Comparison of ENCODE assay signal across 1 mouse cellular context in genomic region chr6:146221371-146222336, GRCm38 (mm10).
TF ChIP-seq lines count a peak whose summit lies in the region.

No protein-coding gene starts in this region.

TF ChIP-seq in CH12.LX, 34 proteins besides CTCF, POLR2A, EP300 and RAD21 (continued from another document):
- peak; percentile 86 for TF ChIP-seq TCF12 (IDR thresholded peaks at IDR 0.05; ENCODE audit: low read depth, low read length)
- peak; percentile 81 for TF ChIP-seq ZKSCAN1 (IDR thresholded peaks at IDR 0.05; ENCODE audit: borderline replicate concordance, low read depth, low read length)
- TF ChIP-seq ELF1 (IDR thresholded peaks at IDR 0.05; ENCODE audit: low read depth, low read length): peak; percentile 80
- TF ChIP-seq MAX (IDR thresholded peaks at IDR 0.05; ENCODE audit: low read length): peak; percentile 84
- TF ChIP-seq MYC (IDR thresholded peaks at IDR 0.05; ENCODE audit: low read depth, low read length): 0 out of 2 replicates have a peak, but pooled peaks have one; percentile 60
- peak; percentile 16; the same call in 1 of the 2 replicates for TF ChIP-seq MXI1 (IDR thresholded peaks at IDR 0.05; ENCODE audit: low read depth, low read length)
- peak; percentile 58 for TF ChIP-seq HCFC1 (IDR thresholded peaks at IDR 0.05; ENCODE audit: low read depth, low read length)
- TF ChIP-seq CHD1 (IDR thresholded peaks at IDR 0.05; ENCODE audit: low read depth, low read length): peak; percentile 84; the same call in 1 of the 2 replicates
- peak; percentile 87 for TF ChIP-seq BHLHE40 (IDR thresholded peaks at IDR 0.05; ENCODE audit: low read depth, low read length)
- no peak for TF ChIP-seq GABPA (IDR thresholded peaks at IDR 0.05; ENCODE audit: insufficient replicate concordance, low read depth, low read length)
- peak; percentile 79; the same call in 1 of the 2 replicates for TF ChIP-seq RCOR1 (conservative IDR thresholded peaks at IDR 0.05; ENCODE audit: low read depth, low read length)
- TF ChIP-seq ZMIZ1 (IDR thresholded peaks at IDR 0.05; ENCODE audit: low read depth, low read length): peak; percentile 49; the same call in 1 of the 2 replicates
- no peak for TF ChIP-seq USF1 (IDR thresholded peaks at IDR 0.05; ENCODE audit: low read depth, low read length)
- peak; percentile 92 for TF ChIP-seq ETS1 (conservative IDR thresholded peaks at IDR 0.05; ENCODE audit: low read depth, low read length)
- no peak for TF ChIP-seq POLR2AphosphoS2 (IDR thresholded peaks at IDR 0.05; ENCODE audit: low read depth, low read length)
- peak; percentile 97 for TF ChIP-seq MEF2A (IDR thresholded peaks at IDR 0.05; ENCODE audit: borderline replicate concordance, low read depth, low read length)
- 0 out of 2 replicates have a peak, but pooled peaks have one; percentile 3 for TF ChIP-seq SMC3 (IDR thresholded peaks at IDR 0.05; ENCODE audit: low read depth, low read length)
